ENCODE assay signal across 8 mouse cellular contexts in the genomic region with DNA sequence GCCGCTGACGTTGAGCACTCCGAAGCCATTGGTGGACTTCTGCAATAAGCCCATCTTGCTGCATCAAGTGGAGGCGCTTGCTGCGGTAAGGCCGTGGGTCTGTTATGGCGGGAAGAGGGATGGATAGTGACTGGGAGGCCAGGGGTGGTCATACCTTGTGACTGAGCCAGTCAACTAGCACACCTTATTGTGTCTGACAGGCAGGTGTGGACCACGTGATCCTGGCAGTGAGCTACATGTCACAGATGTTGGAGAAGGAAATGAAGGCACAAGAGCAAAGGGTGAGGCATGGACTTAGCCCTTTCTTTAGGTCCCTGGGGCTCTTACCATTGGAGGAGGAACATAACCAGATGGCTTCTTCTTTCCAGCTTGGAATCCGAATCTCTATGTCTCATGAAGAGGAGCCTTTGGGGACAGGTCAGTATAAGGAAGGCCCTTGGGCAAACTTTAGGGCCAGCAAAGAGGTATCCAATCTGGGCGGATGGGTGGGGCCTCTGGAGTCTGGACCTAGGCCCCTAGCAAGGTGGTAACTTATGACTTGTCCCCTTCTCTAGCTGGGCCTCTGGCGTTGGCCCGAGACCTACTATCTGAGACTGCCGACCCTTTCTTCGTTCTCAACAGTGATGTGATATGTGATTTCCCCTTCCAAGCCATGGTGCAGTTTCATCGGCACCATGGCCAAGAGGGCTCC. TPM values are rescaled to one million over a fixed set of nuclear protein-coding genes. Genes with fewer than 3 reads are reported as not detected.
DNase-seq lines count a peak whose midpoint lies in the region; ATAC-seq and TF ChIP-seq lines count a peak whose summit lies in the region.

No protein-coding gene starts in this region.

- peak overlapping the region; percentile 82 for H3K27ac ChIP-seq in heart, embryonic 15.5 days
- H3K27ac ChIP-seq in ES-E14 (ENCODE audit: insufficient read depth, low read depth, low read length, poor library complexity, severe bottlenecking), result peak overlapping the region; percentile 54; the same call in 1 of the 2 replicates
- no peak overlapping the region for H3K27ac ChIP-seq in forebrain, embryonic 11.5 days (ENCODE audit: low read depth, low read length)
- H3K27ac ChIP-seq in liver, embryonic 12.5 days, result peak overlapping the region; percentile 91

- H3K9me3 ChIP-seq in heart, embryonic 15.5 days (replicated peaks), result no peaks in the 10 kb centered on the region
- no peaks in the 10 kb centered on the region for H3K9me3 ChIP-seq in ES-E14 (ENCODE audit: control insufficient read depth, insufficient read depth, low read depth, low read length)
- H3K9me3 ChIP-seq in forebrain, embryonic 11.5 days (ENCODE audit: control insufficient read depth, low read length), result no peaks in the 10 kb centered on the region
- H3K9me3 ChIP-seq in liver, embryonic 12.5 days (replicated peaks), result no peaks in the 10 kb centered on the region

- no peaks in the 10 kb centered on the region for H3K27me3 ChIP-seq in heart, embryonic 15.5 days
- H3K27me3 ChIP-seq in forebrain, embryonic 11.5 days (ENCODE audit: control insufficient read depth, insufficient read depth, low read length), result no peaks in the 10 kb centered on the region
- H3K27me3 ChIP-seq in liver, embryonic 12.5 days (replicated peaks), result no peaks in the 10 kb centered on the region

- peak overlapping the region; percentile 88 for H3K4me2 ChIP-seq in heart, embryonic 15.5 days
- peak overlapping the region; percentile 89 for H3K4me2 ChIP-seq in forebrain, embryonic 11.5 days (ENCODE audit: low read depth, low read length, severe bottlenecking)
- H3K4me2 ChIP-seq in liver, embryonic 12.5 days, result peak overlapping the region; percentile 94

- H3K36me3 ChIP-seq in heart, embryonic 15.5 days, result peaks cover 47% of the 10 kb centered on the region
- peaks cover 31% of the 10 kb centered on the region for H3K36me3 ChIP-seq in ES-E14 (ENCODE audit: control insufficient read depth, insufficient read depth, low read length, poor library complexity, severe bottlenecking)
- H3K36me3 ChIP-seq in forebrain, embryonic 11.5 days (ENCODE audit: control insufficient read depth, insufficient read depth, low read length), result peaks cover 5% of the 10 kb centered on the region; the same call in 1 of the 2 replicates
- H3K36me3 ChIP-seq in liver, embryonic 12.5 days, result peaks cover 74% of the 10 kb centered on the region

- H3K4me3 ChIP-seq in heart, embryonic 15.5 days, result peak overlapping the region; percentile 77
- peak overlapping the region; percentile 92 to 97 for H3K4me3 ChIP-seq in ES-E14 (ENCODE audit: insufficient read depth in 1 of 2, low read depth in 1 of 2, low read length in 2 of 2, poor library complexity in 1 of 2, severe bottlenecking in 1 of 2)
- peak overlapping the region; percentile 73 for H3K4me3 ChIP-seq in forebrain, embryonic 11.5 days (ENCODE audit: low read depth, low read length)
- H3K4me3 ChIP-seq in liver, embryonic 12.5 days, result peak overlapping the region; percentile 79

- ATAC-seq in heart, embryonic 15.5 days (replicated peaks; ENCODE audit: insufficient number of reproducible peaks, insufficient read depth, low FRiP score, low read depth), result no peak
- ATAC-seq in forebrain, embryonic 11.5 days (replicated peaks; ENCODE audit: low FRiP score), result 0 out of 2 replicates have a peak, but pooled peaks have one; percentile 11
- 0 out of 2 replicates have a peak, but pooled peaks have one; percentile 0 for ATAC-seq in liver, embryonic 12.5 days

- peaks cover 45% of the 10 kb centered on the region for H3K4me1 ChIP-seq in heart, embryonic 15.5 days (replicated peaks)
- peaks cover 0 to 18% of the 10 kb centered on the region in 2 experiments; a peak in 3 of 4 replicates for H3K4me1 ChIP-seq in ES-E14 (ENCODE audit: control insufficient read depth in 2 of 2, insufficient read depth in 2 of 2, low read length in 2 of 2, poor library complexity in 1 of 2)
- peaks cover 6% of the 10 kb centered on the region; the same call in 1 of the 2 replicates for H3K4me1 ChIP-seq in forebrain, embryonic 11.5 days (replicated peaks; ENCODE audit: control insufficient read depth, insufficient read depth, low read length)
- peaks cover 75% of the 10 kb centered on the region for H3K4me1 ChIP-seq in liver, embryonic 12.5 days

- intact Hi-C loops in heart, postnatal 36 days (cut with DNase I), result loop anchor here (2.0 to 5.0 kb wide), 2 partner anchors 47 to 87 kb away; a partner anchor contains a TSS

- no peak for DNase-seq in heart, postnatal 36 days
- DNase-seq in ES-E14 (ENCODE audit: low read depth, low spot score) (no peak), MN1 (ENCODE audit: low spot score) (no peak)
- no peak for DNase-seq in forebrain, embryonic 11.5 days (ENCODE audit: low spot score)
- no peak for DNase-seq in adrenal gland, postnatal 36 days
- DNase-seq in ovary, postnatal 14 days (ENCODE audit: low spot score), result no peak

- in situ Hi-C loops in ES-E14 (cut with MboI; ENCODE audit: low sequenced_read_pairs in 2 of 2, unreplicated experiment in 2 of 2), result no loop called here

- H3K9ac ChIP-seq in heart, embryonic 15.5 days, result peak overlapping the region; percentile 78
- H3K9ac ChIP-seq in ES-E14 (ENCODE audit: insufficient read depth, low read depth, low read length, poor library complexity, severe bottlenecking), result peak overlapping the region; percentile 89
- peak overlapping the region; percentile 72 for H3K9ac ChIP-seq in forebrain, embryonic 11.5 days (ENCODE audit: low read length)
- H3K9ac ChIP-seq in liver, embryonic 12.5 days, result peak overlapping the region; percentile 83

- 40% methylated on average over 15 of the region's 15 CpGs for WGBS in heart, embryonic 15.5 days
- 45% methylated on average over 15 of the region's 15 CpGs for WGBS in forebrain, embryonic 11.5 days
- 36% methylated on average over 15 of the region's 15 CpGs for WGBS in liver, embryonic 12.5 days (ENCODE audit: insufficient replicate concordance)

TF ChIP-seq in ES-E14, 5 proteins besides CTCF, POLR2A, EP300 and RAD21:
- no peak for TF ChIP-seq CHD2 (IDR thresholded peaks at IDR 0.05; ENCODE audit: low read depth, low read length)
- no peak for TF ChIP-seq ZNF384 (IDR thresholded peaks at IDR 0.05; ENCODE audit: low read depth, low read length)
- TF ChIP-seq HCFC1 (IDR thresholded peaks at IDR 0.05; ENCODE audit: borderline replicate concordance, insufficient read depth, low read length), result no peak
- no peak for TF ChIP-seq MAFK (IDR thresholded peaks at IDR 0.05; ENCODE audit: insufficient read depth, low read depth, low read length)
- no peak for TF ChIP-seq ZC3H11A (IDR thresholded peaks at IDR 0.05; ENCODE audit: borderline replicate concordance, low read depth, low read length)
TF ChIP-seq in ES-E14: peak in this region for 0.

RNA-seq across cellular contexts. Expression of a gene that starts 0.7 kb away (rescaled TPM):
- 18.3 and 23.8 TPM in 2 replicates for polyA plus RNA-seq in heart, embryonic 15.5 days (2015; fragmentation: Nextera tagmentation; extraction: Ambion mirVana)
- total RNA-seq in heart, postnatal 36 days (2021), result 10 to 100 TPM in 1 of 2 experiments, 1 to 10 TPM in 1; 8.4 to 10.4 TPM
- 22.9 and 28.3 TPM in 2 replicates for total RNA-seq in ES-E14 (2012; rRNA removed)
- polyA plus RNA-seq in forebrain, embryonic 11.5 days (2014; fragmentation: Nextera tagmentation; extraction: Ambion mirVana), result 19.9 and 20.7 TPM in 2 replicates
- polyA plus RNA-seq in liver, embryonic 12.5 days (2016; fragmentation: Nextera tagmentation; extraction: Ambion mirVana), result 22.1 and 22.6 TPM in 2 replicates
- 10 to 100 TPM; 27.0 to 28.5 TPM for total RNA-seq in adrenal gland, postnatal 36 days (2021)

RNA-seq across cellular contexts. Expression of a gene that starts 3.3 kb away (rescaled TPM):
- 1.5 and 2.3 TPM in 2 replicates for polyA plus RNA-seq in heart, embryonic 15.5 days (2015; fragmentation: Nextera tagmentation; extraction: Ambion mirVana)
- 1 to 10 TPM; 1.1 to 1.4 TPM for total RNA-seq in heart, postnatal 36 days (2021)
- total RNA-seq in ES-E14 (2012; rRNA removed), result 2.7 and 3.8 TPM in 2 replicates
- polyA plus RNA-seq in forebrain, embryonic 11.5 days (2014; fragmentation: Nextera tagmentation; extraction: Ambion mirVana), result 2.4 and 2.7 TPM in 2 replicates
- polyA plus RNA-seq in liver, embryonic 12.5 days (2016; fragmentation: Nextera tagmentation; extraction: Ambion mirVana), result 2.2 and 2.5 TPM in 2 replicates
- 1 to 10 TPM; 4.5 to 4.7 TPM for total RNA-seq in adrenal gland, postnatal 36 days (2021)

RNA-seq across cellular contexts. Expression of a gene that starts 30.5 kb away (rescaled TPM):
- 0.81 TPM in 1 of 2 replicates, not detected in the other for polyA plus RNA-seq in heart, embryonic 15.5 days (2015; fragmentation: Nextera tagmentation; extraction: Ambion mirVana)
- total RNA-seq in heart, postnatal 36 days (2021), result not detected
- 2.9 and 3.6 TPM in 2 replicates for total RNA-seq in ES-E14 (2012; rRNA removed)
- 0.28 and 0.56 TPM in 2 replicates for polyA plus RNA-seq in forebrain, embryonic 11.5 days (2014; fragmentation: Nextera tagmentation; extraction: Ambion mirVana)
- 14.5 and 15.7 TPM in 2 replicates for polyA plus RNA-seq in liver, embryonic 12.5 days (2016; fragmentation: Nextera tagmentation; extraction: Ambion mirVana)
- total RNA-seq in adrenal gland, postnatal 36 days (2021), result under 1 TPM; 0.17 to 0.49 TPM

RNA-seq across cellular contexts. Expression of a gene that starts 33.4 kb away (rescaled TPM):
- polyA plus RNA-seq in heart, embryonic 15.5 days (2015; fragmentation: Nextera tagmentation; extraction: Ambion mirVana), result 29.8 and 33.3 TPM in 2 replicates
- total RNA-seq in heart, postnatal 36 days (2021), result 10 to 100 TPM; 94.2 to 97.4 TPM
- 14.5 and 28.1 TPM in 2 replicates for total RNA-seq in ES-E14 (2012; rRNA removed)
- polyA plus RNA-seq in forebrain, embryonic 11.5 days (2014; fragmentation: Nextera tagmentation; extraction: Ambion mirVana), result 34.7 and 37.0 TPM in 2 replicates
- 96.6 and 101 TPM in 2 replicates for polyA plus RNA-seq in liver, embryonic 12.5 days (2016; fragmentation: Nextera tagmentation; extraction: Ambion mirVana)
- 10 to 100 TPM; 54.3 to 57.1 TPM for total RNA-seq in adrenal gland, postnatal 36 days (2021)

RNA-seq across cellular contexts. Expression of a gene that starts 44.7 kb away (rescaled TPM):
- polyA plus RNA-seq in heart, embryonic 15.5 days (2015; fragmentation: Nextera tagmentation; extraction: Ambion mirVana), result 46.4 and 65.9 TPM in 2 replicates
- 10 to 100 TPM; 38.6 to 50.2 TPM for total RNA-seq in heart, postnatal 36 days (2021)
- total RNA-seq in ES-E14 (2012; rRNA removed), result 37.3 and 56.1 TPM in 2 replicates
- 53.3 and 61.5 TPM in 2 replicates for polyA plus RNA-seq in forebrain, embryonic 11.5 days (2014; fragmentation: Nextera tagmentation; extraction: Ambion mirVana)
- polyA plus RNA-seq in liver, embryonic 12.5 days (2016; fragmentation: Nextera tagmentation; extraction: Ambion mirVana), result 199 and 215 TPM in 2 replicates
- total RNA-seq in adrenal gland, postnatal 36 days (2021), result 10 to 100 TPM; 72.7 to 88.0 TPM
